Mouse (Mus musculus) forebrain, embryonic 14.5 days (tissue): ENCODE results near the gene Pigo. TPM values are rescaled to one million over a fixed set of nuclear protein-coding genes. Genes with fewer than 3 reads are reported as not detected.

Experiments
- ATAC-seq: fragments of 200-750 bp; cut with Nextera tagmentation; 2 replicates; pipeline ENCODE4 v1.8.0; 2017; ENCODE audit warnings: mild to moderate bottlenecking, moderate library complexity
- DNase-seq: peaks from one replicate; pipeline ENCODE4 v3.0.0-alpha.2; 2015; ENCODE audit warnings: low spot score
- H3K27ac ChIP-seq: fragments of 300-500 bp; sonication (generic); 2 replicates; pipeline ENCODE4 v1.5.1; 2014; ENCODE audit warnings: low read depth, mild to moderate bottlenecking, control low read depth, low read length, moderate library complexity
- H3K27me3 ChIP-seq: fragments of 300-500 bp; sonication (generic); replicated peaks from 2 replicates; pipeline ENCODE4 v1.6.1; 2014; ENCODE audit warnings: low read length, control low read depth, mixed read lengths; ENCODE audit not compliant: control insufficient read depth, insufficient read depth
- H3K36me3 ChIP-seq: fragments of 300-500 bp; sonication (generic); 2 replicates; pipeline ENCODE4 v1.6.1; 2014; ENCODE audit warnings: low read length, control low read depth; ENCODE audit not compliant: control insufficient read depth, insufficient read depth
- H3K4me1 ChIP-seq: fragments of 300-500 bp; sonication (generic); 2 replicates; pipeline ENCODE4 v1.6.1; 2014; ENCODE audit warnings: antibody characterized with exemption, low read length, control low read depth; ENCODE audit not compliant: control insufficient read depth, insufficient read depth
- H3K4me2 ChIP-seq: fragments of 300-500 bp; sonication (generic); 2 replicates; pipeline ENCODE4 v1.6.1; 2014; ENCODE audit warnings: mild to moderate bottlenecking, control low read depth, low read length
- H3K4me3 ChIP-seq: fragments of 300-500 bp; sonication (generic); 2 replicates; pipeline ENCODE4 v1.5.1; 2014; ENCODE audit warnings: low read depth, low read length, control low read depth
- H3K9ac ChIP-seq: fragments of 300-500 bp; sonication (generic); 2 replicates; pipeline ENCODE4 v1.6.1; 2014; ENCODE audit warnings: mild to moderate bottlenecking, low read length, control low read depth, moderate library complexity
- H3K9me3 ChIP-seq: fragments of 300-500 bp; sonication (generic); replicated peaks from 2 replicates; pipeline ENCODE4 v1.6.1; 2016; ENCODE audit warnings: low read length, control low read depth, mixed read lengths; ENCODE audit not compliant: control insufficient read depth
- WGBS: fragments of 180-500 bp; shearing (Covaris S2); extraction: QIAGEN DNeasy Blood & Tissue Kit; methylation state at CpG from one replicate; pipeline ENCODE4 v1.1.7; 2014; 5-methylcytosine and 5-hydroxymethylcytosine counted together
- polyA plus RNA-seq: library from polyadenylated mRNA; unstranded; fragments of >200 nt; fragmentation: Nextera tagmentation; extraction: Ambion mirVana; gene quantifications from 2 replicates; pipeline ENCODE4 v1.2.1, GENCODE M21; 2014

The Pigo gene
- polyA plus RNA-seq, 1 experiment from 2014 or later = 18.1 TPM

GRCm38 (mm10) chr4:42972952-42973351 lies 52.7 kb downstream of the Pigo start:
- Histone ChIP-seq H3K4me2 (no peak overlapping the region), H3K9me3 (no peaks in the 10 kb centered on the region), H3K27me3 (no peaks in the 10 kb centered on the region), H3K9ac (no peak overlapping the region), H3K36me3 (peaks cover 20% of the 10 kb centered on the region), H3K4me3 (no peak overlapping the region), H3K4me1 (no peaks in the 10 kb centered on the region), H3K27ac (no peak overlapping the region)
- no peak for ATAC-seq
- no peak for DNase-seq
- WGBS = 82% methylated on average over 4 of the region's 4 CpGs

GRCm38 (mm10) chr4:42969304-42969703 lies 56.3 kb downstream of the Pigo start, which contains the start of gene 1700022I11Rik:
Gene 1700022I11Rik, plus strand, starts transcription at chr4:42969604.
- WGBS = 94% methylated on average over 4 of the region's 4 CpGs
- no peak within 1 kb of the TSS for H3K4me3 ChIP-seq
- H3K9me3 ChIP-seq = no peaks in the 10 kb centered on the region

More at GRCm38 (mm10) chr4:42969304-42969703, 56.3 kb downstream of the Pigo start, which contains the start of gene 1700022I11Rik:
- DNase-seq = no peak
- Histone ChIP-seq H3K4me2 (no peak within 1 kb of the TSS), H3K27ac (no peak within 1 kb of the TSS), H3K9ac (no peak within 1 kb of the TSS), H3K4me1 (no peaks in the 10 kb centered on the region), H3K36me3 (no peaks in the 10 kb centered on the region), H3K27me3 (no peaks in the 10 kb centered on the region)
- no peak for ATAC-seq

Other genes with a start within 250 kb of the Pigo start
- gene Fam205a1, start 171.9 kb downstream of the Pigo start, polyA plus RNA-seq = not detected in 2 replicates
- 0.10 and 0.41 TPM in 2 replicates for gene Gm12394, start 169.0 kb downstream of the Pigo start, polyA plus RNA-seq
- gene Fam205c, start 151.6 kb downstream of the Pigo start, polyA plus RNA-seq = 0.64 and 0.98 TPM in 2 replicates
- 11.8 and 17.2 TPM in 2 replicates for gene Phf24, start 109.2 kb downstream of the Pigo start, polyA plus RNA-seq
- 52.1 and 61.1 TPM in 2 replicates for gene Dnajb5, start 76.0 kb downstream of the Pigo start, polyA plus RNA-seq
- gene 1700022I11Rik, start 56.2 kb downstream of the Pigo start, polyA plus RNA-seq = 0.47 and 0.53 TPM in 2 replicates
- 446 and 480 TPM in 2 replicates for gene Vcp, start 25.3 kb downstream of the Pigo start, polyA plus RNA-seq
- 17.3 and 26.1 TPM in 2 replicates for gene Fancg, start 15.3 kb downstream of the Pigo start, polyA plus RNA-seq
- 302 and 334 TPM in 2 replicates for gene Stoml2, start 5.9 kb upstream of the Pigo start, polyA plus RNA-seq
- 19.3 and 26.7 TPM in 2 replicates for gene Fam214b, start 20.4 kb upstream of the Pigo start, polyA plus RNA-seq
- gene Unc13b, start 33.1 kb upstream of the Pigo start, polyA plus RNA-seq = 8.1 and 12.3 TPM in 2 replicates
- gene Atp8b5, start 241.3 kb upstream of the Pigo start, polyA plus RNA-seq = 0.46 and 0.79 TPM in 2 replicates